Mouse (Mus musculus): ENCODE measurements around the gene Sulf2.

Gene Sulf2

GRCm38 (mm10) chr2:166148672-166149332 lies 6.7 kb downstream of the Sulf2 start:
- no peak for DNase-seq

DNA sequence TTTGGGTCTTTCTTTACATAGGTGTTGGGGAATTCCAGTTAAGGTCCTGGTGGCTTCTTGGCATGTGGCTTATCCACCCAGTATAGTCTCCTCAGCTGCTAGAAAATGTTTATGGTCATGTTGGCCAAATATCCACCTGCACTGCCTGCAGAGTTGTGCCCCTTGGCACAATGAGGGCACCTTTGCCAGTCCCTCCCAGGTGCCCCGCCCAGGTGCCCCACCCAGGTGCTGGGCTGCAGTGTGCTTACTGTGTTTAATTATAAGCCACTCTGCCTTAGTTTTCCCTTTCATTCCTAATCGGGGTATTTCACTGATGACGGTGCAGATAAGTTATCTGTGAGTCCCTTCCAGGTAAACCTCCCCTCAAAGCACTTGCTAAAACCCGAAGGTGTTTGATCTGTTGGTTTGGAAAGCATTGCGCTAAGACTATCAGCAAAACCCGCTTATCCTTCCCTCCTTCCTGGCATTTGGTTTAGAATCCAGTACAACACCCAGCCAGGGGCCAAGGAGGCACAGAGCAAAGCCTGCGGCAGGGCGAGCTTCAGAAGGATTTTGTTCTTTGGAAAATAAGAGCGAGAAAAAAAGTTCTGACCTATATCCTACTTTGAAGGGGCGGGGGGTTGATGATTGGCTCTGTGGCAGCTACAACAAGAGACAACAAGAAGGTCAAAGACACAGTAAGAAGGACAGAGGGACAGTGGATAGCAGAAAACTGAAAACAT lies 7.4 kb downstream of the Sulf2 start:
- no peak for DNase-seq

GRCm38 (mm10) chr2:166146446-166146845 lies 9.0 kb downstream of the Sulf2 start:
- peak in 1 of 2 experiments; percentile 18 for DNase-seq

GRCm38 (mm10) chr2:166145031-166145430 lies 10.4 kb downstream of the Sulf2 start:
- no peak for DNase-seq

- DNase-seq = peak in 1 of 2 experiments; percentile 12
Observed at GRCm38 (mm10) chr2:166143871-166144270, 11.6 kb downstream of the Sulf2 start.

DNA sequence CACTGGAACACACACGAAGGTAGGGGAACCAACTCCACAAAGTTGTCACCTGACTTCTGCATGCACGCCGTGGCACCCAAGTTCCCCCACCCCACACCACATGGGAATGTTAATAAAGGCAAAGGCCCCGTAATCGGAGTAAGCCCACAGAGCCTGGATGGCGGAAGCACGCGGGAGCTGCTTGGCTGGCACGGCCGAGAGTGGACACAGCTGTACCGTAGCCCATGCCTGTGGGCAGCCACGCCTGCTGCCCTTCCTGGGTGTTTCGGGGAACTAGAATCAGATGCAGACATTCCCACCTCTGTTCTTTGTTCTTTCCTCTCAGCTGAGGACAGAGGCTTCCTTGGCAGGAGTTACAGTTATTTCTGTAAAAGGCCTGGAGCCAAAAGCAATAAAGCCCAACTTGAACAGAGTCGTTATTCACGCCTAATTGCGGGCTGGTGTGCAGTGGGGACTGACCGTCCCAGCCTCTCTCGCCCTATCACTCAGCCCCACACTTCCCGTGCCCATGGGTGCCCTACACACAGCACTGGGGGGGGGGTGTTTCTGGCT lies 12.8 kb downstream of the Sulf2 start:
- no peak for DNase-seq

GRCm38 (mm10) chr2:166141910-166142309 lies 13.6 kb downstream of the Sulf2 start:
- DNase-seq = no peak

DNA sequence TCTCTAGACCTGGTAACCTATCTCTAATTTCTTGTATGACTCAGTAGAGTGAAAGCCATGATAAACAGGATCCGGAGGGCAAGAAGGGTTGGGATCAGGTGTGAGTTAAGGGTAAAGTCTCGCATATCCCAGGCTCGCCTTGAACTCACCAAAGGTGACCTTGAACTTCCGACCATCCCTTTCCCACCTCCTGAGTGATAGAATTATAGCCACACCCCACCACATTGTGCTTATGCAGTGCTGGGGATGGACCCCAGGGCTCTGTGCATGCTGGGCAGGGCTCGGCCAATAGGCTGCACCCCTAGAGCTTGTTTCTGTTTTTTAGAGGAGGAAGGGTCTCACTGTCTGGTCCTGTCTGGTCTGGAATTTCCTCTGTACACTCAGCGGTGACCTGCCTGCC lies 14.4 kb downstream of the Sulf2 start:
- no peak for DNase-seq

DNA sequence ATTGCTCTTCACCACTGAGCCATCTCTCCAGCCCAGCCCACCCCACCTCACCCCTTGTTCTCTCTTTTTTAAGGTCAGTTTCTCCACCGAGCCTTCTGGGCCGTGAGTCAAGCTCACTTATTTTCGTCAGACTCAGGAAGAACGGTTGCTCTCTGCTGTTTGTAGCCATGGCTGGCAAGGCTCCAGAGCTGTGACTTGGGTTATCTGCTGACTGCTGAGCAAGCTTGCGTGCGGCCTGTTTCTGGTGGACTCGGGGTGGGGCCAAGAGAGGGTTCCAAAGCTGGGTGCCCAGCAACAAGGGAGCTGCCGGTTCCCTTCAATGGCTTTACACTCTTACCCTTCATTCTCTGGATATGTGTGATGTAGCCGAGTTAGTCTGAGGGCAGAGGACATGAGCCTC lies 15.0 kb downstream of the Sulf2 start:
- DNase-seq = peak in 1 of 2 experiments; percentile 45

- no peak for DNase-seq
Observed at GRCm38 (mm10) chr2:166138308-166138707, 17.2 kb downstream of the Sulf2 start.

- no peak for DNase-seq
Observed at GRCm38 (mm10) chr2:166137467-166137866, 18.0 kb downstream of the Sulf2 start.

GRCm38 (mm10) chr2:166135711-166136485 lies 19.6 kb downstream of the Sulf2 start:
- DNase-seq = peak; percentile 12 to 22

DNA sequence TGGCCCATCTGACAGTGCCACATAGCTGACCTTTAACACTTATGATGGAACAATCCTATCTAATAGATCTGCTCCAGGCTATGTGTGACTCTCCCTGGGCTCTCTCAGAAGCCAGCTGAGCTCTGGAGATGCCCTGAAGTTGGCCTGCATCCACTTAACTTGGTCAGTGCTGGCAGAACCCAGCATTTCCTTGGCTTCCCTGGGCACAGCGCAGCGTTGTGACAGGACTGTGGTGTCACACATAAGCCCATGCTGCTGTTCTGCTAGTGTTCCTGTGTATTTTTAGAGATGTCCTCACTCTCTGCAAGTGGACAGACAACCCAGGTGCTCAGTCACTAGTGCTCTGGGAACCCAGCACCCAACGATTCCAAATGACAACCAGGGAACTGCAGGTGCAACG lies 26.7 kb downstream of the Sulf2 start:
- DNase-seq = no peak

- no peak for DNase-seq
Observed at GRCm38 (mm10) chr2:166128032-166128431, 27.4 kb downstream of the Sulf2 start.

GRCm38 (mm10) chr2:166126343-166126742 lies 29.1 kb downstream of the Sulf2 start:
- DNase-seq = no peak

GRCm38 (mm10) chr2:166125492-166126252 lies 29.8 kb downstream of the Sulf2 start:
- no peak for DNase-seq

DNA sequence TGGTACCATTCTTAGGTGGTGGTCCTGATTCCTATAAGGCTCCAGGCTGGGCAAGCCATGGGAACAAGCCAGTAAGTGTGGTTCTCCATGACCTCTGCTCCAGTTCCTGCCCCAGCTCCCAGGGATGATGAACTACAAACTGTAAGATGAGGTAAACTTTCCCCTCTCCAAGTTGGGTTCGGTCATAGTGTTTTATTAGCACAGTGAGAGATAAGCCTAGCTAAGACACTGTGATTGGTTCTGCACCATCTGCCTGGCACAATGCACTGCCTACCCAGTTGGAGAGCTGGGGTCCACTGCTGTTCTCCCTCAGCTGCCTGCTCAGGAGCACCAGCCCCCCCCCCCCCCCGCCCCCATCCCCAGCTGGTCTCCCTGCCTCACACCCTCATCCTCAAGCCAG lies 30.4 kb downstream of the Sulf2 start:
- no peak for DNase-seq

GRCm38 (mm10) chr2:166122781-166123180 lies 32.7 kb downstream of the Sulf2 start:
- DNase-seq = no peak

DNA sequence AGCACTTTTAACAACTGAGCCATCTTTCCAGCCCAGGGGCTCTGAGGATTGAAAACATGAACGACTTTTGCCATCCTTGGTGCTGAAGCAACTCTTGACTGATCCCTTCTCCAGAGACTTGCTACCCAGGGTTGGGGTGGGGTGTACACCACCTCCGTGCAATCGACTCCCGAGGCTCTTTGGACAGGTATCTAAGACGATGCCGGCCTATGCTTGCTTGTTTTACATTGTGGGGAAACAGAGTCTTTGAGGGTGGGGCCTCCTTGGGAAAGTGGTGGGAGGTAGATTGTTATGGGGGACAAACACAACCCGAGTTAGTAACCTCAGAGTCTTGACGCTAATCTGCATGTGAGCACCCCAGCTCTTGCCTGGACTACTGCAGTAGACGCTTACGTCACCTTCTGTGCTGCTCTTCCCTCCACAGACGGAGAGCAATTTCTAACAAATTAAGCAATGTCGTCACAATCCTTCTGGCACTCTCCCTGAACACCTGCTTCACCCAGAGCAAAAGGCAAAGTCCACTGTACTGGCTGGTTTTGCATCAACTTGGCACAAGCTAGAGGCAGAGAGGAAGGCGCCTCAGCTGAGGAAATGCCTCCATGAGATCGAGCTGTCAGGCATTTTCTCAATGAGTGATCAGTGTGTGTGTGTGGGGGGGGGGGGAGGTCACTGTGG lies 33.6 kb downstream of the Sulf2 start:
- no peak for DNase-seq

DNA sequence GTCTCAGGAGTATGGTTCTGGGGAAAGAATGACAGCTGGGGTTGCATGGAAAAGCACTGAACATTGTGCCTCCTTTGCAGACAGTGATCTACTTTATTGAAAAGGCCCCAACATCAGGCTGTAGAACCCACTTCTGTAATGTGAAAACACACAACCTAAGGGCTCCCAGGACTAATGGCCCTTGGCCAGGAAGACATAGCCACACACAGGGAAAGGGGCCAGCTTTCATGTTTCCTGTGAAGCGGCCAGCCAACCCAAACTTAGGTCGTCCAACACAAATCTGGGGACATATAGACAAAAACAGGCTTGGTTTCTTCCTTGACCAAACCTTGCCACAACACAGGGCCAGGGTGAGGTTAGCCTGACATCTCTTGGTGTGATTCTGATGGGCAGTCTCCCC lies 35.5 kb downstream of the Sulf2 start:
- DNase-seq = no peak

DNA sequence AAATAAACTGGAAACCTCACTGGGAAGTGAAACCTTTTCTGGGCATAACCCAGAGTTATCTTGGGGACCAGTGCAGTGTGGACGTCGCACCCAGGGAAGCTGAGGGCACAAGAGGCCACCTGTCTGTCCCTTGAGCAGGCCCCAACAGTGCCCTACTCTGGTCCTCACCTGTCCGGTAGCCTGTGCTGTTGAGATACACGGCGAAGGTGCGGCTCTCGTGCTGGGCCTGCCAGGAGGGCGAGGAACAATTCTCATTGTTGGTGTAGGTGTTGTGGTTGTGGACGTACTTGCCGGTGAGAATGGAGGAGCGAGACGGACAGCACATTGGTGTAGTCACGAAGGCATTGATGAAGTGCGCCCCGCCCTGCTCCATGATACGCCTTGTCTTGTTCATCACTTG lies 38.8 kb downstream of the Sulf2 start:
- DNase-seq = no peak

- DNase-seq = no peak
Observed at GRCm38 (mm10) chr2:166116278-166116608, 39.2 kb downstream of the Sulf2 start.
